Mouse (Mus musculus) erythroblast, adult 5-6 weeks (primary cell): ENCODE results near the gene Elf5. TPM values are rescaled to one million over a fixed set of nuclear protein-coding genes. Genes with fewer than 3 reads are reported as not detected.
A peak's percentile ranks its signal among the peaks of the same experiment; 100 is the strongest.

Experiments used
- ATAC-seq: replicated peaks from 2 replicates; pipeline ENCODE4 v1.8.0; 2016; ENCODE audit warnings: moderate number of reproducible peaks, mild to moderate bottlenecking, moderate TSS enrichment, inconsistent platforms; ENCODE audit not compliant: poor library complexity, low FRiP score, severe bottlenecking
- total RNA-seq, 2 experiments: library from RNA; stranded (forward) in 1 of 2; stranded (reverse) in 1 of 2; fragments of 150-400 nt in 1 of 2; fragments of 200-764, 138-1000 nt in 1 of 2; gene quantifications; 2 replicates each; pipeline versions ENCODE4 v1.2.3 to v1.2.4; 2015 to 2017; ENCODE audit warnings: low replicate concordance in 2 of 2

Gene Elf5
- total RNA-seq, 2 experiments from 2014 or later, result not detected

DNA sequence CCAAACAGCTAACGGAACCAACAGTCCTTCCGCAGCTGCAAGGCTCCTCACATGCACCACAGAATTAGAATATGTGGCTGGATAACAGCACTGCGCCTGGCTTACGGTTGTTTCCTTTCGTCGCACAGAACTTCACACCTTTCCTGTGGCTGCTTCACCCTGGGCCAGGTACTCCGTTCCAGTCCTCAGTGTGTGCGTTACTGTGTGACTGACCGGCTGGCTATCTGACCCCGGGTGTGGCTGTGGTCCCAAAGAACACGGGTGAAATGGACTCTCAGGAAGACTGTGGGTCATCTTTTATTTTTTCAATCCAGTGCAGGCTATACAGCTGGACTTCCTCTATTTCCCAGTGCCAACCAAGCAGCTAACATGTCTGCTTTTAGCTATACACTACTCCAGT, 53.9 kb downstream of the Elf5 start:
- no peak for ATAC-seq

- ATAC-seq, result no peak
Measured at GRCm38 (mm10) chr2:103466272-103466671, 54.8 kb downstream of the Elf5 start.

DNA sequence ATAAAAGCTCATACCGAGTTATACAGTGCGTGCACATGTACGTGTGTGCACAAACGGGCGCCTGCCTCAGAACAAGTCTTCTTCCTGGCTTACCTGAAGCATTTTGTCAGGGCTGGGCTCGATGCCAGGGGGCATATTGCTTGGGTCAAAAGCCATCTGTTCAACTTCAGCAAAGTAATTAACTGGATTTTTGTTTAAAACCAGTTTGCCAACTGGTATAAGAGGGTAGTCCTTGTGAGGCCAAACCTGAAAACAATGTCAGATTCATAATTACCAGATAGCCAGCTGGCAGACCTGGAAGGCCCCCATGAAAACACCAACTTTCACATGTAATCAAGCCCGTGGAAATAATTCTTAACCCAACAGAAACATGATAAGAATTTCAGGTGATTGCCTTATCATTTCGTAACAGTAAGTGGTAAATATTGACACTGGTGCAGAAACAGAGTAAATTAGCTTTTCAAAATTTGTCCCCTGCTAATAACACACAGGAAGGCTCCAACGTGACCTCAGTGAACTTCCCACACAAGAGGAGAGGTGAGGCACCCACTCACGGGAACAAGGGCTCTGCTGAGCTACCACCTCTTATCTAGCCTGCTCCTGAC, 55.6 kb downstream of the Elf5 start:
- no peak for ATAC-seq

- no peak for ATAC-seq
Measured at GRCm38 (mm10) chr2:103473362-103473761, 61.9 kb downstream of the Elf5 start.

DNA sequence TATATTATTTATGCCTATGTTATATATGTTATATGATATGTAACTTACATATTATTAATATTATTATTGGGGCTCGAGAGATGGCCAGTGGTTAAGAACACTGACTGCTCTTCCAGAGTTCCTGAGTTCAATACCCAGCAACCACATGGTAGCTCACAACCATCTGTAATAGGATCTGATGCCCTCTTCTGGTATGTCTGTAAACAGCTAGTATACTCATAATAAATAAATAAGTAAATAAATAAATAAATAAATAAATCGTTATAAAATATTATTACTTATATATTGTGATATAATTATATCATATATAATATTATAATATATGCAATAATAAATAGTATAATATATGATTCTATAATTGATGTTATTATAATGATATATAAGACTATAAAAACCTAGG, 64.7 kb downstream of the Elf5 start:
- ATAC-seq, result no peak

- ATAC-seq, result no peak
Measured at GRCm38 (mm10) chr2:103476657-103477056, 65.2 kb downstream of the Elf5 start.

DNA sequence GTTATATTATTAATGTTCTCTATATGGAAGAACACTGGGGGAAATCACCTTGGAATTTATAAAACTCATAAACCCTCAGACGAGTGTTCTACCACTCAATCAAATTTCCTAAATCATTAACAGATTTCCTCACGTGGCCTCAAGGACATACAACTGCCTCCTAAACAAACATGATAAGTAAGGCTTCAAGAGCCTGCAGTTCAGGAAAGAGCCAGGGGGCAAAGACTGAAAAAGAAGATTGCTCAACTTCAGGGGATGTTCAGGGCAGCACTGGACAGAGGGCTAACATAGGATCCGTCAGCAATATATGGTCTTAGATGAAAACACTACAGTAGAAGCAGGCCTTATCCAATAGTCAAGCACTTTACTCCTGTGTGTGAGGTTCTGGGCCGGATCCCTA, 66.0 kb downstream of the Elf5 start:
- no peak for ATAC-seq

- no peak for ATAC-seq
Measured at GRCm38 (mm10) chr2:103478326-103478725, 66.8 kb downstream of the Elf5 start.

DNA sequence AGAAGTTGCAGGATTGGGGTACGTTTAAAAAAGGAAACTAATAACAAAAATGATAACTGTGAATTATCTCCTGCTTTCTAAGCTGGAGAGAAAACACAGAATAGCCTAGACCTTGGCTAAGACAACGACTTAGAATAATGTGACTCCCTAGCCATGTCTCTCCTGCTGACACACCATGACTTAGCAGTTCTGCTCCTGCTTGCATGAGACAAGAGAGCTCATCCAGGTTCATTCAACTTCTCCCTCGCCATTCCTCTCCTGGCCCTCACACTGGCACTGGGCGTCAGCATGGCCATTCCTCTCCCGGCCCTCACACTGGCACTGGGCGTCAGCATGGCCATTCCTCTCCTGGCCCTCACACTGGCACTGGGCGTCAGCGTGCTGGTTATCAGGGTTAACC, 68.8 kb downstream of the Elf5 start:
- peak; percentile 63 for ATAC-seq

DNA sequence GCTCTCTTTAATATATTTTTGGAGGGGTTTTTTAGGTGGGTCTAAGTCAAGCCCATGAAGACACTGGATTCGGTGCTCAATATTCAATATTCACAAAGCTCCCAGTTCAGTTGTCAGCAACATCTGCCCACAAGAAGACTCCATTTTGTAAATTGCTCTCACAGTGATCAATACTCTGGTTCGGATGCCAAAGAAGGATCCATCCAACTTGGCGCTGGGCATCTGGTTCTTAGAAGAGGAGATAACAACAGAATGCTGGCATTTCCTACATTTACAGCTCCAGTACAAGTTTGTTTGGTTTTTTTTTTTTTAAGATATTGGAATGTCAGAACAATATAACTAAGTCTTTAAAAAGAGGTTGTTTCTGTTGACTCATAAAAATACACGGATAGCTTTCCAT, 69.4 kb downstream of the Elf5 start:
- ATAC-seq, result no peak

GRCm38 (mm10) chr2:103481314-103482231, 70.1 kb downstream of the Elf5 start:
- no peak for ATAC-seq

DNA sequence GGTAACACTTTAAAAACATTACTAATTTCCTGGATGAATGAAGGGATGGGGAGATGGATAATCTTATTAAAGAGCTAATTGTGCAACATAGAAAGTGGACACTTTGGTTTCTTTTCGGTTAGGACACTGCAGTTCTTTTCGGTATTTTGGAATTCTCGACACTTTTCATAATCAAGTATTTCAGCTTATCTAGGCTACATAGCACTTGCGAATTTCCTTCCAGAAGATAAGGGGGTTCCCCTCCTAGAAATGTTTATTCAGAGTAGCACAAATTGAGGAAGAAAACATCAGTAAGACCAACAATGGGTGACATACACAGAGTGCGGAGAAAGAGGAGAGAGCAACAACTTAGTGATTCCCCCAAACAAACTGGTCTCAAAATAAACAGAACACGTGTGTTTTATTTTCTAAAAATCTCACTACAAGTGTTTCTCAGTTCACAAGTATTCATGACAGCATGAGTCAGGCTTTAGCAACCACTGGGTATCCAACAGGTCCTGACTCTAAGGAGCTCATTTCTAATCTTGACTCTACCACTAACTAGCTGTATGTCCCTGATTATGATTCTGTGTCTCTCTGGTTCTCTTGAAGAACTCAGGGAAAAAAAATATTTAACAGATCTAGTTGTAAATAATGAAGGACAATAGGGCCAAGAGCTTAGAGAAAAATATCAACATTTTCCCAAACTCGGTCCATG, 71.9 kb downstream of the Elf5 start:
- peak; percentile 48 for ATAC-seq

DNA sequence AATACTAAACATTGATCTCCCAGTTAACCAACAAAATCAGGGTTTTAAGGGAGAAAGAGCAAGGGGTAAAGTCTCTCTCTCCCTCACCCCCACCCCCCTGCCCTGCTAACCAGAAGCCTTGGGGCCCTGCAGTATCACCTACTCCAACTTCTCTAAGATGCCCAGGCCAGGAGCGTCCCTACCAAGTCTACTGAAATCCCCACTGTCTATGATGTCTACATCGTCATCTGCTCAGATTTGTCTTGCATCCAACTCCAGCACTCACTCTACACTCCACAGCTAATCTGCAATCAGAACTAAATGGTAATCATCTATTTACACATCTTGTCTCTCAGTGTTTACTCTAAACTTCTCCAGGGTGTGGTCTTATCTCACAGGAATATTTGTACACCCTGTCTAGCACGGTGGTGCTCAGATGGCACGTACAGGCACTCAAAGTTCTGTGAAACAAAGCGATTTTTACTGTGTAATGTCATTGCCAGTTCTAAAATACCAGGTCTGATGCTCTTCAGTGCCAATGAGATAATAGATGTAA, 72.6 kb downstream of the Elf5 start:
- ATAC-seq, result peak; percentile 54

DNA sequence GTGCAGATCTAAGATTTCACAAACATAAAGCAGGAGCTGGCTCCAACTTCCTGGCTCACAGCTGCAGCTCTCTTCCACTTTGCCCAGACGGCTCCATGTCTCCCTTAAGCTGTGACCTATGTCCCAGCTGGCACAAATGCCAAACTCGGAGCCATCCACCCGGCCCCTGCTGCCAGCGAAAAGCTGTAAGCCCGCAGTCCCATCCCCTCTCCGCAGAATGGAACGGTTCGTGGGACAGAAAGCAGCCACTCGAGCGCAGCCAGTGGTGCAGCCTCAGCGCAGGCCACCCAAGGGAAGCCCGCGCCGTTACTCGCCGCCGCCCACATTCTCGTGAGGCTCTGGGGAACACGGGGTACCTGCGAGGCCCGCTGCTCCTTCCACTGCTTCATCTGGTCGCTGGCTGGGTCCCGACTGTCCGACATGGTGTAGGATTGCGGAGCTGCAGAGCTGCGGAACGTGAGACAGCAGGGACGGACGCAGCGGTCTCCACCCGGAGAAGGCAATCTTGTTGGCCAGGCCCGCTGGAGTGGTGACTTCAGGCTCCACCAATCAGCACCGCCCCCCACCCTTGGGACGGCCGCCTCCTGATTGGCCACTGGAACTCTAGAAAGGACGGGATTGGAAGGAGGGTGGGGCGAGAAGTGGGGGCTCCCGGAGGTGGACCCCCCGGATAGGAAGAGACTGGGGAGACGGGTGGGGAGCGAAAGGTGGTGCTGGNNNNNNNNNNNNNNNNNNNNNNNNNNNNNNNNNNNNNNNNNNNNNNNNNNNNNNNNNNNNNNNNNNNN, 73.3 kb downstream of the Elf5 start, which contains the start of gene Cat:
Gene Cat (minus strand): TSS at position 544 of the 785 bp plus-strand sequence.
- ATAC-seq, result peak; percentile 85

GRCm38 (mm10) chr2:103492526-103492925, 81.0 kb downstream of the Elf5 start:
- ATAC-seq, result no peak

- ATAC-seq, result no peak
Measured at GRCm38 (mm10) chr2:103493827-103494226, 82.3 kb downstream of the Elf5 start.

DNA sequence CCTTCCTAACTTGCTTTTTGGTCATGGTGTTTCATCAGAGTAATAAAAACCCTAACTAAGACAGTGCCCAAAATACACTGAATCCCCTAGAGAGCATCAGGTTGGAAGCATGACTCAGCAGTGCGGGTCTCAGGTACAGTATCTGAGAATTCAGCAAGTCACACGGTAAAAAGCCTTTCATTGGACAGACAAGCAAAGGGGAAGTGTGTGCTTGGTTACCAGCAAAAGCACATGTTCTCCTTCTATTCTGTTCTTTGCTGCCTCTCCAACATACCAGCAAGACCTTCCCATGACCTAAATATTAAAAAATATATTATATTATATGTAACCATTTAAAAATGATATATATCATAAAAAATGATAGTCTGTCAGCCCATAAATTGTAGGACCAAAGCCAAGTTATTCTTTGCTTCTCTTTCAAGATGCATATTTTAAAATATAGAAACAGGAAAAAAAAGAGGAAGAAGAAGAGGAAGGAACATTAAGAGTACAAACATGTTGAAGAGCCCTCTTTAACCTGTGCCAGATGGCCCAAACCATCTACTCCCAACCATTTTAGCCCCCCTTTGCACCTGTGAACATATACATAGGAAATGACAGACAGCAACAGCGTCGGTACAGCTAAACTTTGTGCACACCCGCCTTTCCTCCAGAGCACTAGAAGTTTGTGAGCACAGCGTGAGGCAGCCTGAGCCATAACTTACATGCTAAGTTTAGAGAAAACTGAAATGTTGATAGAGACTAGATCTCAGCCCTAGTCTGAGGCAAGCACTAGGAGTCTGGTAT, 84.3 kb downstream of the Elf5 start:
- ATAC-seq, result no peak
